Mouse (Mus musculus) liver, embryonic 16.5 days (tissue): ENCODE results near the gene Erh. TPM values are rescaled to one million over a fixed set of nuclear protein-coding genes. Genes with fewer than 3 reads are reported as not detected.

Experiments used
- ATAC-seq: fragments of 200-750 bp; cut with Nextera tagmentation; 2 replicates; pipeline ENCODE4 v1.8.0; 2017; ENCODE audit warnings: low read depth, mild to moderate bottlenecking, moderate number of reproducible peaks, moderate library complexity
- H3K27ac ChIP-seq: fragments of 300-500 bp; sonication (generic); 2 replicates; pipeline ENCODE4 v1.5.1; 2014; ENCODE audit warnings: mild to moderate bottlenecking, low read length
- H3K27me3 ChIP-seq: fragments of 300-500 bp; sonication (generic); 2 replicates; pipeline ENCODE4 v1.6.1; 2014; ENCODE audit warnings: low read depth, low read length, mixed read lengths; ENCODE audit not compliant: control insufficient read depth, insufficient read depth
- H3K36me3 ChIP-seq: fragments of 300-500 bp; sonication (generic); 2 replicates; pipeline ENCODE4 v1.6.1; 2014; ENCODE audit warnings: mild to moderate bottlenecking; ENCODE audit not compliant: control insufficient read depth, insufficient read depth
- H3K4me1 ChIP-seq: fragments of 300-500 bp; sonication (generic); 2 replicates; pipeline ENCODE4 v1.6.1; 2014; ENCODE audit warnings: low read depth, low read length, mixed read lengths; ENCODE audit not compliant: control insufficient read depth
- H3K4me2 ChIP-seq: fragments of 300-500 bp; sonication (generic); 2 replicates; pipeline ENCODE4 v1.6.1; 2014; ENCODE audit warnings: low read depth, low read length, mixed read lengths
- H3K4me3 ChIP-seq: fragments of 300-500 bp; sonication (generic); 2 replicates; pipeline ENCODE4 v1.5.1; 2014; ENCODE audit warnings: low read depth, mild to moderate bottlenecking, low read length
- H3K9ac ChIP-seq: fragments of 300-500 bp; sonication (generic); 2 replicates; pipeline ENCODE4 v1.6.1; 2014; ENCODE audit warnings: low read depth, low read length
- H3K9me3 ChIP-seq: fragments of 300-500 bp; sonication (generic); replicated peaks from 2 replicates; pipeline ENCODE4 v1.6.1; 2016; ENCODE audit warnings: low read length; ENCODE audit not compliant: control insufficient read depth
- WGBS: fragments of 180-500 bp; shearing (Covaris S2); extraction: QIAGEN DNeasy Blood & Tissue Kit; methylation state at CpG from one replicate; pipeline ENCODE4 v1.1.7; 2014; ENCODE audit not compliant: insufficient replicate concordance; 5-methylcytosine and 5-hydroxymethylcytosine counted together
- polyA plus RNA-seq: library from polyadenylated mRNA; unstranded; fragments of >200 nt; fragmentation: Nextera tagmentation; extraction: Ambion mirVana; gene quantifications from 2 replicates; pipeline ENCODE4 v1.2.1, GENCODE M21; 2015

Gene Erh
- polyA plus RNA-seq, 1 experiment from 2014 or later = 88.5 TPM

DNA sequence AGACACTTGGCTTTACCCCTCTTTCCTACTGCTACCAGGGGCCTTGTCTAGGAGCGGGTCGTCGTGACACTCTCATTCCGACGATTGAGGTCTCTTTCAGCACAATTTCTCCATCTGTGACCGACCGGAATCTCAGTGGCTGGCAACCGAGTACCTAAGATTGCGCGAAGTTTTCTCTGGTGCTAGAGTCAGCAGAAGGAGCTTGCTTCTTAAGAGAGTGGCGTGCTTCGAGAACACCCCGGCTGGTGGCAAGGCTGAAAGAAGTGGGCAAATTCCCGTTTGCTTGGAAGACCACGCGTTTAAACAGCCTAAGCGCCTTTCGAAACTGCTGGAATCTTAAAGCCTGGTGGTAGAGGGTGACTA is 346 bp upstream of the Erh start:
- Histone ChIP-seq H3K36me3 (peaks cover 14% of the 10 kb centered on the region), H3K4me2 (peak overlapping the region; percentile 94), H3K27me3 (no peaks in the 10 kb centered on the region), H3K9me3 (no peaks in the 10 kb centered on the region), H3K9ac (peak overlapping the region; percentile 92), H3K27ac (peak overlapping the region; percentile 88; the same call in 1 of the 2 replicates), H3K4me1 (peaks cover 28% of the 10 kb centered on the region), H3K4me3 (peak overlapping the region; percentile 96)
- WGBS = 4% methylated on average over 18 of the region's 18 CpGs
- ATAC-seq = no peak

GRCm38 (mm10) chr12:80642725-80643692 is 1.1 kb downstream of the Erh start:
- 1% methylated on average over 46 of the region's 48 CpGs for WGBS
- Histone ChIP-seq H3K4me3 (peak overlapping the region; percentile 96), H3K36me3 (peaks cover 25% of the 10 kb centered on the region), H3K4me1 (peaks cover 28% of the 10 kb centered on the region), H3K9ac (peak overlapping the region; percentile 92), H3K4me2 (peak overlapping the region; percentile 94), H3K27me3 (no peaks in the 10 kb centered on the region), H3K9me3 (no peaks in the 10 kb centered on the region), H3K27ac (peak overlapping the region; percentile 78)
- ATAC-seq = peak; percentile 39

GRCm38 (mm10) chr12:80631790-80632189 is 12.4 kb downstream of the Erh start:
- ATAC-seq = no peak
- Histone ChIP-seq H3K27me3 (no peaks in the 10 kb centered on the region), H3K27ac (no peak overlapping the region), H3K9ac (no peak overlapping the region), H3K4me2 (no peak overlapping the region), H3K9me3 (no peaks in the 10 kb centered on the region), H3K4me1 (no peaks in the 10 kb centered on the region), H3K36me3 (peaks cover 20% of the 10 kb centered on the region), H3K4me3 (no peak overlapping the region)
- WGBS = 74% methylated on average over 5 of the region's 5 CpGs

- H3K36me3 ChIP-seq = no peaks in the 10 kb centered on the region
- no peak overlapping the region for H3K4me2 ChIP-seq
- no peaks in the 10 kb centered on the region for H3K4me1 ChIP-seq
- no peak overlapping the region for H3K4me3 ChIP-seq
- ATAC-seq = no peak
- no peak overlapping the region for H3K9ac ChIP-seq
- no peaks in the 10 kb centered on the region for H3K9me3 ChIP-seq
- H3K27ac ChIP-seq = no peak overlapping the region
- no peaks in the 10 kb centered on the region for H3K27me3 ChIP-seq
- whole genome bisulfite sequencing = 56% methylated on average over 5 of the region's 5 CpGs
These were observed 23.6 kb downstream of the Erh start for GRCm38 (mm10) chr12:80620501-80620900.

GRCm38 (mm10) chr12:80615371-80616257 is 28.5 kb downstream of the Erh start:
- peak; percentile 51 for ATAC-seq
- Histone ChIP-seq H3K4me1 (no peaks in the 10 kb centered on the region), H3K36me3 (no peaks in the 10 kb centered on the region), H3K27me3 (no peaks in the 10 kb centered on the region), H3K4me3 (no peak overlapping the region), H3K4me2 (no peak overlapping the region), H3K9me3 (no peaks in the 10 kb centered on the region), H3K9ac (no peak overlapping the region), H3K27ac (no peak overlapping the region)
- 35% methylated on average over 7 of the region's 7 CpGs for WGBS

DNA sequence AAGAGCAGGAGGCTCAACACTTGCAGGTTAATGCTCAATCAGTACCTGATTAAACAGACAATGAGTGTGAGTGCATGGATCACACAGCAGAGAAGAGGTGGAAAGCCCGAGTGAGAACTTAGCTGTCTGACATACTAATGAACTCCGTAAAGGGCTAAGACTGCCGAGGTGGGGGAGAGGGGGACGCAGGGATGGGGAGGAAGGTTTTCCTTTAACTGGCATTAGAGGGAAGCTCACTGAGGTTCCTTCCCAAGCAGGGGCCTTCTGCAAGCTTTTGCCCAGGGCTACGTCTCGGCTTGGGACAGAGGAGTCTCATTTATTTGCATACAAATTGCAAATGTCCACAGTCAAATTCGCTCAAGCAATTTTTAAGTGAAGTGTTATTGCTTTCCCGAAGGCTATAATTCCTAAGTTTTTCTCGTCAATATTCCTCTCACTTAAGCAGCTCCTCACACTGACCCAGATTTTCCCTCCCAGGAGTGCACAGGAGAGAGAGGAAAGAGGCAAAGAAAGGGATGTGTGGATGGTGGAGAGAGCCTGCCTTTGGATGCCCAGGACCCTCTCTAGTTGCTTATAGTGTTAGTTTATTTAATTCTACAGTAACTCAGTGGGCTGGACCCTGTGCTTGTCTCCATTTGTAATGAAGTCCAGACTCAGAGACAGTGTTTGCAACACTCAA is 31.9 kb downstream of the Erh start:
- ATAC-seq = no peak
- Histone ChIP-seq H3K9me3 (no peaks in the 10 kb centered on the region), H3K27me3 (no peaks in the 10 kb centered on the region), H3K9ac (no peak overlapping the region), H3K36me3 (no peaks in the 10 kb centered on the region), H3K4me1 (no peaks in the 10 kb centered on the region), H3K4me3 (no peak overlapping the region), H3K27ac (no peak overlapping the region), H3K4me2 (no peak overlapping the region)
- WGBS = 53% methylated on average over 9 of the region's 9 CpGs

- Histone ChIP-seq H3K4me2 (no peak overlapping the region), H3K4me1 (no peaks in the 10 kb centered on the region), H3K27ac (no peak overlapping the region), H3K27me3 (no peaks in the 10 kb centered on the region), H3K4me3 (no peak overlapping the region), H3K36me3 (no peaks in the 10 kb centered on the region), H3K9me3 (no peaks in the 10 kb centered on the region), H3K9ac (no peak overlapping the region)
- WGBS = 52% methylated on average over 3 of the region's 3 CpGs
- no peak for ATAC-seq
These were observed 34.2 kb downstream of the Erh start for GRCm38 (mm10) chr12:80609928-80610327.

DNA sequence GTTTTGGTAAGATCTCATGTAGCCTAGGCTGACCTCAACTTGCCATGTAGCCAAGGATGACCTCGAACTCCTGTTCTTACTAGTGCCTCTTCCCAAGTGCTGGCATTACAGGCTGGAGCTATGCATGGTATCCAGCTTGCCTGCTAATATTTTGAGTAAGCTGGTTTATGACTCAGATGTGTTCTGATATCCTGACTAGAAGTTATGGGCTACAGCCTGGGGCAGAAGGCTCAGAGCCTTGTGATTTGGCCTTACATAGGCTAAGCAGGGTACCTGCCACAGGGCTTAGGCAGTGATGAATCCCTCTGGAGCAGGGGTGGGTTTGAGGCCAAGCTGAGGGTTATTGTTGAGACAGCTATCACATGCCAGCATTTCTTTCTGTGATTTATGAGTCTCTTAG is 35.6 kb downstream of the Erh start:
- 53% methylated on average over 1 of the region's 1 CpGs for WGBS

More for the DNA sequence above, 35.6 kb downstream of the Erh start:
- Histone ChIP-seq H3K9ac (no peak overlapping the region), H3K27me3 (no peaks in the 10 kb centered on the region), H3K4me1 (no peaks in the 10 kb centered on the region), H3K9me3 (no peaks in the 10 kb centered on the region), H3K4me2 (no peak overlapping the region), H3K4me3 (no peak overlapping the region), H3K27ac (no peak overlapping the region), H3K36me3 (no peaks in the 10 kb centered on the region)
- no peak for ATAC-seq
